Mouse (Mus musculus) ZHBTc4 (cell line): ENCODE results near the gene Smad6.
A peak's percentile ranks its signal among the peaks of the same experiment; 100 is the strongest.

Source experiments
- DNase-seq: peaks from one replicate; pipeline ENCODE4 v3.0.0-alpha.2; 2011; ENCODE audit warnings: low read depth, low spot score

Gene Smad6

DNA sequence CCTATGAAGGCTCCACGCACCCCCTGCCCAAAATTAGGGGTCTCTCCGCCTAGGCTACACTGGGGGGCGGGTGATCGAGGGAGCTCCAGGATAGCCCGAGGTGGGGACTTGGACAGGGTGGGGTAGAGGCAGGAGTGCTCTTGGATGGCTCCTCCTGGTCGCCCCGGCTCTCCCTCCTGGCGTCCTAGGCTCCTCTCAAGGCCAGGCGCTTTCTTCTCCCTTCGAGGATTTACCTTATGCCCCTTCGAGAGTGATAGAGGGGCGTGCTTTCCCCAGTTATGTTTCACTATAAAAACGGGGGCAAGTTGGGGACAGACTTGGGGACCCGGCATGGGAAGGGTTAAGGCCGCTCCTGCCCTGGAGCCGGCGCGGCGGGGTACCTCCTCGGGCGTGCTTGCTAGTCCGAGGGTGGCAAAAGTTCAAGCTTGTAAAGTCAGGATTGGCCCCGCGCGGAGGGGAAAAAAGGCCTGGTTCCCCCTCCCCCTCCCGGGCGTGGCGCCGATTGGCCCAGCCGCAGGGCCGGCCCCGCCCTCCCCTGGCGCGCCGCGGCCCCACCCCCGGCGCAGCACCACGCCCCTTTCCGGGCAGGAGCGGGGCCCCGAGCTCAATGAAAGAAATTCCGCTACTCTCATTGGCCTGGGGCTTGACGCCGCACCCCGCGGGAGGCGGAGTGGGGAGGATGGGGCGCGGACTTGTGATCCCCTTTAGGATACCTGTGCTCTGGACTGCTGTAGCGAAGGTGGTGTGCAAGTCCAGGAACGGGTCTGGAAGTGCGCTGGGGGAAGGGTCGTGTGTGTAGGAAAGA, 905 bp upstream of the Smad6 start:
- DNase-seq, result peak; percentile 99

DNA sequence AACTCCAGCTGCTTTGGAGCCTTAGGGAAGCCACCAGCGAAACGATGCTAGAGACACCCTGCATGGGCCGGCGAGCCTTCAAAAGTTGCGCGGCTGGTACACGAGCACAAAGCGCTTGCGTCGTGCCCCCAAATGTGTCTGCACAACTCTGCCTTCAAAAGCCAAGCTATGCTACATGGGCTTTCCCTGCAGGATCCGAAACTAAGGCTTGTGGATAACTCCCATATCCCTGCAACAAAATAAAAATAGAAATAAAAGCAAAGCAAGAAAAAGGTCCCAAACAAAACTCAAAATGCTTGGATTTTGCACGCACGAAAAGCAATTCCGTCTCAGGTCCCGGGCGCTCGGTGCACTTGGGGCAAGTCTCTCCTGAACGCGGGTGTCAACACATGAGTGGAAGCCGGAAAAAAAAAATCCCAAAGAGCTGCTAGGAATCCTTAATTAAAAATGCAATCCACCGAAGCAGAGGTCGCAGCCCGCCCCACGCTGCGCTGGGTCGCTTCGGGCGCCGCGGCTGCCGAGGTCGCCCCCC, 474 bp downstream of the Smad6 start:
- DNase-seq, result peak; percentile 54

- peak; percentile 46 for DNase-seq
Observed at GRCm38 (mm10) chr9:64020606-64021318, 1.1 kb downstream of the Smad6 start.

DNA sequence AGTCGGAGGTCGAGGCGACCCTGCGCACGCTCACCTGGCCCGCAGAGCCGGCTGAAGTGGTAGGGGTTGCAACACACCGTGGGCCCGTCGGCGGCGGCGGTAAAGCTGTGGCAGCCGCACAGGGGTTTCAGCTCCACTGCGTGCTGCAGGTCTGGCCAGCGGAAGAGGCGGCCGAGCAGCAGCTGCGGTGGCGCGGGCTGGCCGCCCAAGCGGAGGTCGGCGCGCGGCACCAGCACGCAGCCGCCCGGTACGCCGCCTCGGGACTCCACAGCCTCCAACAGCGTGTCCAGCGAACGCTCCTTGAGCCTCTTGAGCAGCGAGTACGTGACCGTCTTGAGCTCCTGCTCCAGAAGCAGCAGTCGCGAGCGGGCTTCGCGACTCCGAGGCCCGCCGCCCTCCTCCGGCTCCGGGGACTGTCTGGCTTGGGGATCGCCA, 1.7 kb downstream of the Smad6 start:
- DNase-seq, result peak; percentile 50

DNA sequence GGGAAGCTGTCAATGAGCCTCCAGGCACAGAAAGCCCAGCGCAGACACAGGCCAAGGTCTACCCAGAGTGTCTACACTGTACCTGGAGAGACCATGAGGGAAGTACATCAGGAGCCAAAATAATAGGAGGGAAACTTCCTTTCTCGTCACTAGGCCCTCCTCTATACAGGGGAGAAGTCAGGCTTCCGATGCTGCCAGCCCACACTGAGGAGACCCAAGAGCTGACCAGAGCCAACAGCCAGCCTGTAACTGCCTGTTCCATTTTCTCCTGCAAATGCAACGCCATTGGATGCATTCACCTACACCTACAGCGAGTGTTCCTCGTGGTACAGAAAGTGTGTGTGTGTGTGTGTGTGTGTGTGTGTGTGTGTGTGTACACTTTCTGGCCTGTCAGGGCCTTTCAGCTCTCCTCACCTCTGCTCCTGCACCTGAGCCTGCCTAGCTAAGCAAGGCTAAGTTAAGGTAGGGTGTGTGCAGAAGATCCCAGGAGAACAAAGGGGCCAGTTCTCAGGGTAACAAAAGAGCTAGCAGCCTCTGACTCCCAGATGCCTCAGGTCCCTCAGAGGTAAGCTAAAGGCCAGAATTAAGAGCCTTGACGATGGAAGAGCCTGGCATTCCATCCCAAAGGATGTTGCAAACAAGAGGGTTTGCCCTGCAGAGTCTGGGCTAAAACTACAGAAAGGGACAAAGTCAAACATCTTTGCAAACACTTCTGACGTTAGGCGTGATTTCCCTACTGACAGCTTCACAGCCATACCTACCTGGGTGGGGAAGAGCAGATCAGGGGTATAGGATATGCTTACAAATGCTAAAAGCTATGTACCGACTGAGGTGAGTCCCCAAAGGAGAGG, 2.6 kb downstream of the Smad6 start:
- DNase-seq, result peak; percentile 54

- peak; percentile 91 for DNase-seq
Observed at GRCm38 (mm10) chr9:64017861-64018793, 3.7 kb downstream of the Smad6 start.

GRCm38 (mm10) chr9:64016648-64017400, 5.0 kb downstream of the Smad6 start:
- DNase-seq, result peak; percentile 75

- DNase-seq, result no peak
Observed at GRCm38 (mm10) chr9:64016092-64016491, 5.8 kb downstream of the Smad6 start.

DNA sequence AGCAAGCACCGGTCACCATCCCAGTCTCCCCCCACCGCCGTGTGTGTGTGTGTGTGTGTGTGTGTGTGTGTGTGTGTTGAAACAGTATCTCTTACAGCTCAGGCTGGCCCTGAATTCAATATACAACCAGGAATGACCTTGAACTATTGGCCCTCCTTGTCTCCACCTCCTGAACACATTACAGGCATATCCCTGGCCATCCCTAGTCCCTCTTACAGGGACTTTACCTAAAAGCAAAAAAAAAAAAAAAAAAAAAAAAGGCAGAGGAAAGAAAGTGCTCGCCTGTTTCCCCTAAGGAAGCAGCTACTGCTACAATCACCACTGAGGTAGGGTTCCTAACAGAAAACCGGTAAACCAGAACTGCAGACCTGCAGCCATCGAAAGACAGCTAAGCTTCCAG, 7.1 kb downstream of the Smad6 start:
- DNase-seq, result no peak

GRCm38 (mm10) chr9:64011356-64011755, 10.5 kb downstream of the Smad6 start:
- DNase-seq, result peak; percentile 62

- no peak for DNase-seq
Observed at GRCm38 (mm10) chr9:64002981-64003380, 18.9 kb downstream of the Smad6 start.

DNA sequence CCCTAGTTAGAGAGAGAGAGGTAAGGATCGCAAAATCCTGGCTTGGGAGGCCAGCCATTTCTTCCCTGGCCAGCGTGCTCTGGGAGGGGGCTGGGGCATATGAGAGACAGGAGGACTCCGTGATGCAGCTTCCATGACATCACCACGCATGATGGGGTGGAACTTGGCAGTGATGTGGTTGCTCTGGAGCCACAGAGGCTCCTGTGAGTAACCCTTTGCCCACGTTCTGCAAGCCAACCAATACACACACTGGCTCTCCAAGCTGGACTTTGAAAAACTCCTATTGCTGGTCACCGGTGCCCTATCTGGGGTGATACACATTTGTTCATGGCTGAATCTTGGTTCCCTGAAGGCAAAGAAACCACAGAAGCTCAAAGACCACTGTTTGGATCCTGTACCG, 20.8 kb downstream of the Smad6 start:
- no peak for DNase-seq

DNA sequence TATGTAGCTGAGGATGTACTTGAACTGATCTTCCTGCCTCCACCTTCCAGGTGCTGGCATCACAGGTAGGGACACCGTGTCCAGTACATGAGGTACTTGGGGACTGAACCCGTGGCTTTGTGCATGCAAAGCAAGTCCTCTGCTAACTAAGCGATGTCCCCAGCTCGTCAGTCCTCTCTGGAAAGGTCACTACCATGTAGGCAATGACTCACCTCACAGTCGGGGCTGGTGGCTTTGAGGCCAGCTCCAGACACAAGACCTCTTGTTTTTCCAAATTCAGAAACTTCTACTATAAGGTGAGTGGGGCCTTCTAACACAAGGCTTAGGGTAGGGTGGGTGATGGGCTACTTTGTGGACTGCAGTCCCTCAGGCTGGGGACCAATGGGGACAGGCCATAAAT, 21.8 kb downstream of the Smad6 start:
- DNase-seq, result no peak

DNA sequence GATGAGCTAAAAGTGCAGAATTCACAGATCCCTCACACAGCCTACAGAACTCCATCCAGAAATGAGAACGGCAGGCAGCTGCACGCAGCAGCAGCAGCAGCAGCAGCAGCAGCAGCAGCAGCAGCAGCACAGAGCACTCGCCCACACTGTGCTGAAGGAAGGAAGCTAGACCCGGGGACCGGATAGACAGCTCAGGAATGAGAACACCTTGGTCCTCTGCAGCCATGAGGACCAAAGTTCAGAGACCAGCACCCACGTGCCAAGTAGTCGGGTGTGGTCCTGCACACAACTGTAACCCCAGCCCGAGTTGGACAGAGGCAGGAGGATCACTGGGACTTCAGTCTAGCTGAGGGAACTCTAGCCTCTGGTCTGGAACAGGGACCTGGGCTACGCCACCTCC, 22.7 kb downstream of the Smad6 start:
- DNase-seq, result no peak

DNA sequence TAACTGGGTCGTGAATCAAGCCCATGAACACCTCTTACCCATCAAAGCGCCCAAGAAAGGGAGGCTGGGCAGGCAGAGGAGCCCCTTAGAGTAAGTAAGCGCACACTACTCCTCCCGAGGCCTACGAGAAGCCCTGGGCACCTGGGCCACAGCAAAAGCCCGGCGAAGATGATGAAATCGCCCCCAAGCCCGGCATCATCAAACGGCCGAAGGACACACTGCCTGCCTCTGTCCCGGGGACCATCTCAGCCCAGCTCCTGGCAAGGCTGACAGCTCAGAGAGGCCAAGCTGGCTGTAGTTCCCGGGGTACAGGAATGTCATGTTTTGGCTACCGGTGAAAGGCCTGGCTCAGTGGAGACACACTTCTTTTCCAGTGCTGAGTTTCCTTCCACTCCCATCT, 23.8 kb downstream of the Smad6 start:
- DNase-seq, result no peak

DNA sequence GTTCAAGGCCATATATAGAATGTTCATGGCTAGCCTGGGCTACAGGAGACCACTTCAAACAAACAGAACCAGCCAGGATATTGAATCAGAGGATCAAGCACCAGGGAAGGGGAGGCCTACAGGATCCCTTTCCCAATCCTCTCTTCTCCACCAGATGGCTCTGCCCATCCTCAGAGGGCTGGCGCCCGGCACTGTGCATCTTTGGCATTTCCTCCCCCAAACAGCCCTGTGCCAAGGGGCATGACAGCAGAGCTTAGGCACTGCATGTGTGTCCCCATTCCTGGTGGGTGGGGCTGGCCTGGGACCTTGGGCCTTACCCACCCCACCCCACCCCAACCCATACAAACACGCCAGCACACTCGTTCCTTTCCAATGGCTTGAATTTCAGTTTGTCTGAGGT, 24.4 kb downstream of the Smad6 start:
- DNase-seq, result no peak

DNA sequence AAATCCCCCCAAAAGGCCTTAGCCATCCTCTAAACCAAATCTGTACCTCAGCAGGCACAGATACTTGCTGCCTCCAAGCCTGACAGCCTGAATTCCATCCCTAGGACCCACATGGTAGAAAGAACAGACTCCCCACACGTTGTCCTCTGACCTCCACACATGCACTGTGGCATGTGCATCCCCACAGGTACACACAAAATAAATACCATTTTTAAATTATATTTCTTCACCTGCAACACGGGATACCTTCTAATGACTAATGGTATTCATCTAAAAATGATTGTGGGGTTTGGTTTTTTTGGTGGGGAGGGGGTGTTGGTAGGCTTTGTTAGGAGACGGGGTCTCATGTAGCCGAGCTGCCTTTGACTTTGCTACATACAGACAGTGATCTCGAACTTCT, 28.6 kb downstream of the Smad6 start:
- no peak for DNase-seq

GRCm38 (mm10) chr9:63992761-63993160, 29.1 kb downstream of the Smad6 start:
- no peak for DNase-seq

DNA sequence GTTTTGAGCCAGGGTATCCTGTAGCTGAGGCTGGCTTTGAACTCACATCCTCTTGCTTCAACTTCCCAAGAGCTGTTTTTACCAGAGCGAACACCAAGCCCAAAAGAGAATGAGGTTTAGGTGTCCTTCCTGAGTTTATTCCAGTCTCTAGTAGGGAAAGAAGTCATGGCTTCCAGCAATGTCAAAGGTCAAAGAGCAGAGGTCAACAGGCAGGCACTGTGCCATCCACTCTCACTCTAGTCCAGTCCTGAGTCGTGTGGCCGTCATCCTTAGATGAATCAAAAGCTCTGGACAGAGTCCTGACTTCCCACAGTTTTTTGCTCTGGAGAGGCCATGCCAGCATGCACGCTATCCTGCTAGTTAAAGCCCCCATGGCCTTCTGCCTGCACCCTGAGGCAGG, 30.7 kb downstream of the Smad6 start:
- no peak for DNase-seq

DNA sequence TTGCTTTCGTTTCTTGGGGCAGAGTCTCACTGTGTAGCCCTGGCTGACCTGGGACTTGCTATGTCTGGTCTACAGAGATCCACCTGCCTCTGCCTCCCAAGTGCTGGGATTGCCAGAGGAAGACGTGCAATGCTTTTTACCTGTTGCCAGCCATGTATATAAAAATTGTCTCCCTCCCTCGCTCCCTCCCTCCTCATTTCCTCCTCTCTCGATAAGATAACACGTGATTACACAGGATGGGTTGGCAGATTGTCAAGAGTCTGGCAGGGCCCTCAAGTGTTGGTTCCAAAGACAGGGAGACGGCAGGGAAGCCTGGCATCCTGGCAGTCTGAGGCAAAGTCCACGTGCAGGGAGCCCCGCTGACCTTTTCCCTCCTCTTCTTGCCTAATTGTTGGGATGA, 32.2 kb downstream of the Smad6 start:
- DNase-seq, result no peak
